Mouse (Mus musculus) megakaryocyte-erythroid progenitor cell, adult 5 weeks (primary cell): Measurements from ENCODE around the gene Klhdc4. TPM values are rescaled to one million over a fixed set of nuclear protein-coding genes. Genes with fewer than 3 reads are reported as not detected.

Experiments
- polyA plus RNA-seq: library from polyadenylated mRNA; stranded (reverse); fragments of >175 nt; gene quantifications from 2 replicates; pipeline ENCODE4 v1.2.3, GENCODE M21; 2012

Klhdc4 gene
- 84.4 and 97.6 TPM in 2 replicates for polyA plus RNA-seq

DNA sequence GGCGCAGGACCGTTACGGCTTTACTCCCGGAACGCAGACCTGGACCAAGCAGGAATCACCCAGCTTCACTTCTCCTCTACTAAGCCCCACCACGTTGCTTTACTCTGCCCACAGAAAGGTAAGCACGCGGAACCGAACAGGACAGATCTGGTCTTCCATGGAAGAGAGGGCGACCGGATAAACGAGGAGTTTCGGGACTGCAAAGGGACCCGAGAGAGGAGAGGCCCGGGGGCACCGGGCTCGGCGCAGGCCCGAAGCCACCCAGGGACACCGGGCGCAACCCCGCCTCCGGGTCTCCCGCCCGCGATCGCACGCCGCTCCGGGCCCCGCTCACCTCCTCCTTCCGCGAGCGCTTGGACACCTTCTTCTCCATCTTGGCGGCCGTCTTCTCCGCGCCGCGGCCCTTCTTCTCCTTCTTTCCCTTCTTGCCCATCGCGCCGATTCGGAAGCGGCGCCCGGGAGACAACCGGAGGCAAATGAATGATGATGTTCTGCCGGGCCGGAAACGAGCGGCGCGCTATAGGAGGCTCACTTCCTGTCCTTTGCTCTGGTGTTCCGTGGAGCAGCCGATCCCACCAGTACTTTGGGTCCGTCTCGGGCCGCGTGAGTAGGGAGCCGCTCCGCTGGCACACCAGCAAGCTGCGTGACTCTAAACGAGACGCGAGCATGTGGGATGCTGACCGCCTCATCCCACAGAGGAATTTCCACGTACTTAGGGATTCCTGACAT lies at the start of gene Klhdc4:
Klhdc4 (minus strand) TSS at position 522 of the 729 bp plus-strand sequence.

Other genes with a start within 250 kb of the Klhdc4 start
- gene Map1lc3b, start 239.2 kb downstream of the Klhdc4 start, polyA plus RNA-seq = 88.8 and 93.5 TPM in 2 replicates
- 0.24 and 0.36 TPM in 2 replicates for gene Zcchc14, start 176.7 kb downstream of the Klhdc4 start, polyA plus RNA-seq
- 0.03 and 0.09 TPM in 2 replicates for gene Jph3, start 99.9 kb downstream of the Klhdc4 start, polyA plus RNA-seq
- gene Slc7a5, start 78.1 kb upstream of the Klhdc4 start, polyA plus RNA-seq = 51.7 and 58.7 TPM in 2 replicates
- not detected in 2 replicates for gene Car5a, start 115.3 kb upstream of the Klhdc4 start, polyA plus RNA-seq
- gene Banp, start 120.2 kb upstream of the Klhdc4 start, polyA plus RNA-seq = 43.1 and 47.9 TPM in 2 replicates